Mouse (Mus musculus) heart, embryonic 14.5 days (tissue): Measurements from ENCODE around the gene Clec18a. TPM values are rescaled to one million over a fixed set of nuclear protein-coding genes. Genes with fewer than 3 reads are reported as not detected.
"Not testable (repeated sequence)": the region's sequence is repeated elsewhere in the genome, so short reads cannot be mapped to it uniquely, and the experiment has no call there.

Experiments
- ATAC-seq: fragments of 200-750 bp; cut with Nextera tagmentation; 2 replicates; pipeline ENCODE4 v1.8.0; 2017; ENCODE audit warnings: low read depth, moderate TSS enrichment; ENCODE audit not compliant: insufficient number of reproducible peaks, insufficient read depth, low FRiP score
- H3K27ac ChIP-seq, 2 experiments: fragments of 200-500 bp in 1 of 2; fragments of 300-500 bp in 1 of 2; sonication (generic) in 1 of 2; replicated peaks in 1 of 2; 2 replicates each; pipeline ENCODE4 v1.5.1; 2012 to 2014; ENCODE audit warnings: low read depth in 2 of 2, low read length in 2 of 2, control low read depth in 1 of 2, mild to moderate bottlenecking in 1 of 2, mixed read lengths in 1 of 2; ENCODE audit not compliant: control insufficient read depth in 1 of 2, insufficient read depth in 1 of 2
- H3K27me3 ChIP-seq: fragments of 300-500 bp; sonication (generic); 2 replicates; pipeline ENCODE4 v1.6.1; 2014; ENCODE audit warnings: mild to moderate bottlenecking, low read length, control low read depth; ENCODE audit not compliant: control insufficient read depth, insufficient read depth
- H3K36me3 ChIP-seq: fragments of 300-500 bp; sonication (generic); 2 replicates; pipeline ENCODE4 v1.6.1; 2014; ENCODE audit warnings: mild to moderate bottlenecking, control low read depth, low read length, mixed read lengths; ENCODE audit not compliant: control insufficient read depth, insufficient read depth
- H3K4me1 ChIP-seq, 2 experiments: fragments of 200-500 bp in 1 of 2; fragments of 300-500 bp in 1 of 2; sonication (generic) in 1 of 2; 2 replicates each; pipeline ENCODE4 v1.6.1; 2012 to 2014; ENCODE audit warnings: low read length in 2 of 2, control low read depth in 1 of 2, mixed read lengths in 1 of 2; ENCODE audit not compliant: control insufficient read depth in 2 of 2, insufficient read depth in 2 of 2
- H3K4me2 ChIP-seq: fragments of 300-500 bp; sonication (generic); 2 replicates; pipeline ENCODE4 v1.6.1; 2014; ENCODE audit warnings: mild to moderate bottlenecking, low read length
- H3K4me3 ChIP-seq, 2 experiments: fragments of 200-500 bp in 1 of 2; fragments of 300-500 bp in 1 of 2; sonication (generic) in 1 of 2; 2 replicates each; pipeline ENCODE4 v1.5.1; 2012 to 2014; ENCODE audit warnings: low read length in 2 of 2, mild to moderate bottlenecking in 2 of 2, control low read depth in 1 of 2, low read depth in 1 of 2, moderate library complexity in 1 of 2; ENCODE audit not compliant: control insufficient read depth in 1 of 2, insufficient read depth in 1 of 2
- H3K9ac ChIP-seq: fragments of 300-500 bp; sonication (generic); 2 replicates; pipeline ENCODE4 v1.6.1; 2014; ENCODE audit warnings: mild to moderate bottlenecking, low read length
- H3K9me3 ChIP-seq: fragments of 300-500 bp; sonication (generic); 2 replicates; pipeline ENCODE4 v1.6.1; 2016; ENCODE audit warnings: low read length, control low read depth; ENCODE audit not compliant: control insufficient read depth
- WGBS: fragments of 180-500 bp; shearing (Covaris S2); extraction: QIAGEN DNeasy Blood & Tissue Kit; methylation state at CpG from one replicate; pipeline ENCODE4 v1.1.7; 2014; 5-methylcytosine and 5-hydroxymethylcytosine counted together
- microRNA-seq: library from miRNA; unstranded; fragments of <30 nt; microRNA quantifications from one replicate; pipeline ENCODE4, GENCODE M21; 2016
- polyA plus RNA-seq: library from polyadenylated mRNA; unstranded; fragments of >200 nt; fragmentation: Nextera tagmentation; extraction: Ambion mirVana; gene quantifications from 2 replicates; pipeline ENCODE4 v1.2.1, GENCODE M21; 2014

The Clec18a gene
- polyA plus RNA-seq, 1 experiment from 2014 or later, result not detected

- Histone ChIP-seq H3K9me3 (no peaks in the 10 kb centered on the region), H3K4me3 (peak overlapping the region; percentile 82 to 94), H3K4me2 (peak overlapping the region; percentile 93), H3K36me3 (no peaks in the 10 kb centered on the region), H3K27ac (peak overlapping the region; percentile 69 to 71), H3K4me1 (0 out of 4 replicates have a peak, but pooled peaks cover 0 to 5% of the 10 kb centered on the region in 2 experiments), H3K9ac (peak overlapping the region; percentile 90), H3K27me3 (no peaks in the 10 kb centered on the region)
- WGBS, result under 1% methylated on average over 31 of the region's 31 CpGs
- peak; percentile 84 for ATAC-seq
These were observed 64.8 kb downstream of the Clec18a start for GRCm38 (mm10) chr8:111027391-111027937.

GRCm38 (mm10) chr8:111026609-111027008, 65.6 kb downstream of the Clec18a start:
- ATAC-seq, H3K27me3 ChIP-seq, H3K36me3 ChIP-seq, H3K4me1 ChIP-seq, H3K9ac ChIP-seq, H3K4me3 ChIP-seq, H3K9me3 ChIP-seq, H3K4me2 ChIP-seq, H3K27ac ChIP-seq: not testable (repeated sequence)
- WGBS, result 100% methylated on average over 1 of the region's 2 CpGs

- not testable (repeated sequence) for H3K27ac ChIP-seq, H3K9me3 ChIP-seq, H3K9ac ChIP-seq, H3K4me1 ChIP-seq, H3K27me3 ChIP-seq, ATAC-seq, H3K4me2 ChIP-seq, H3K4me3 ChIP-seq
- H3K36me3 ChIP-seq, result peaks cover 59% of the 10 kb centered on the region
- WGBS, result 86% methylated on average over 8 of the region's 10 CpGs
These were observed 81.8 kb downstream of the Clec18a start for GRCm38 (mm10) chr8:111010230-111010991.

Small RNA genes lying within 50 kb of the gene (microRNA-seq; reads per million reads assigned to microRNA genes)
- not detected for gene Gm24103
- 2.0 reads per million for gene Mir3473d

Other genes with a start within 250 kb of the Clec18a start
- 60.2 and 62.0 TPM in 2 replicates for gene Cog4, start 245.8 kb downstream of the Clec18a start, polyA plus RNA-seq
- gene Sf3b3, start 245.6 kb downstream of the Clec18a start, polyA plus RNA-seq, result 74.8 and 77.8 TPM in 2 replicates
- 4.9 and 6.0 TPM in 2 replicates for gene Fuk, start 189.9 kb downstream of the Clec18a start, polyA plus RNA-seq
- 9.6 and 10.4 TPM in 2 replicates for gene St3gal2, start 172.5 kb downstream of the Clec18a start, polyA plus RNA-seq
- 13.8 and 14.9 TPM in 2 replicates for gene Ddx19a, start 94.6 kb downstream of the Clec18a start, polyA plus RNA-seq
- 3.6 and 4.1 TPM in 2 replicates for gene Ddx19b, start 60.7 kb downstream of the Clec18a start, polyA plus RNA-seq
- 31.7 and 35.4 TPM in 2 replicates for gene Aars, start 59.3 kb downstream of the Clec18a start, polyA plus RNA-seq
- gene Exosc6, start 36.1 kb downstream of the Clec18a start, polyA plus RNA-seq, result 10.7 and 14.5 TPM in 2 replicates
- gene Pdpr, start 2.2 kb upstream of the Clec18a start, polyA plus RNA-seq, result 9.3 and 9.8 TPM in 2 replicates
- gene Glg1, start 166.8 kb upstream of the Clec18a start, polyA plus RNA-seq, result 83.5 and 85.1 TPM in 2 replicates
- 34.5 and 36.6 TPM in 2 replicates for gene Rfwd3, start 207.8 kb upstream of the Clec18a start, polyA plus RNA-seq
- gene Mlkl, start 245.8 kb upstream of the Clec18a start, polyA plus RNA-seq, result 2.5 and 2.9 TPM in 2 replicates